29 mouse cellular contexts compared by ENCODE assay signal in genomic region chr5:48006059-48006458, GRCm38 (mm10). TPM values are rescaled to one million over a fixed set of nuclear protein-coding genes. Genes with fewer than 3 reads are reported as not detected.
"Had no signal": no experiment of that assay in that cellular context is flagged by ENCODE, and none has a peak within 500 bp of the region (broad histone marks: within the 10 kb centered on the region; RNA-seq: fewer than 3 reads in every experiment).

No protein-coding gene starts in this region.

- H3K4me1 ChIP-seq: liver, embryonic 12.5 days; liver, embryonic 13.5 days; liver, embryonic 15.5 days; megakaryocyte, embryonic 14.5 days had no signal

- H3K27me3 ChIP-seq: limb, embryonic 15.5 days; liver, embryonic 12.5 days; liver, embryonic 13.5 days; liver, embryonic 15.5 days; lung, embryonic 15.5 days; megakaryocyte, embryonic 14.5 days; midbrain, embryonic 12.5 days; midbrain, embryonic 13.5 days; neural tube, embryonic 12.5 days had no signal

- DNase-seq: left cerebral cortex, postnatal 4 days; liver; liver, embryonic 13.5 days; liver, postnatal 0 days; lung, adult 18-20 months; lung, adult 2 months; lung, embryonic 14.5 days; lung, postnatal 10 days; lung, postnatal 14 days; lung, postnatal 36 days; lung, postnatal 4 days had no signal

- H3K9ac ChIP-seq: limb, embryonic 12.5 days; limb, embryonic 13.5 days; limb, embryonic 15.5 days; liver, embryonic 12.5 days; liver, embryonic 13.5 days; liver, embryonic 14.5 days; liver, embryonic 15.5 days; liver, postnatal 0 days; lung, embryonic 14.5 days; lung, embryonic 15.5 days; midbrain, embryonic 12.5 days; midbrain, embryonic 13.5 days; neural tube, embryonic 12.5 days had no signal

- H3K9me3 ChIP-seq: limb, embryonic 10.5 days; limb, embryonic 12.5 days; limb, embryonic 13.5 days; limb, embryonic 15.5 days; liver, embryonic 12.5 days; liver, embryonic 13.5 days; liver, embryonic 15.5 days; lung, embryonic 15.5 days; megakaryocyte, embryonic 14.5 days; midbrain, embryonic 12.5 days; midbrain, embryonic 13.5 days; neural tube, embryonic 12.5 days had no signal

- ATAC-seq: liver, embryonic 12.5 days; liver, postnatal 0 days; lung, postnatal 0 days had no signal

- H3K27ac ChIP-seq: left cerebral cortex, adult 2 months; limb, embryonic 10.5 days; limb, embryonic 12.5 days; limb, embryonic 13.5 days; limb, embryonic 15.5 days; liver, embryonic 12.5 days; liver, embryonic 13.5 days; liver, embryonic 14.5 days; liver, embryonic 15.5 days; lung, embryonic 15.5 days; macrophage; midbrain, embryonic 12.5 days; midbrain, embryonic 13.5 days; neural tube, embryonic 12.5 days had no signal

- H3K4me3 ChIP-seq: left cerebral cortex, adult 2 months; limb, embryonic 10.5 days; limb, embryonic 12.5 days; limb, embryonic 13.5 days; limb, embryonic 15.5 days; liver, embryonic 12.5 days; liver, embryonic 13.5 days; liver, embryonic 15.5 days; lung, embryonic 15.5 days; megakaryocyte, embryonic 14.5 days; midbrain, embryonic 12.5 days; midbrain, embryonic 13.5 days; myocyte; neural tube, embryonic 12.5 days had no signal

- H3K36me3 ChIP-seq: limb, embryonic 10.5 days; limb, embryonic 12.5 days; limb, embryonic 13.5 days; limb, embryonic 15.5 days; liver, embryonic 12.5 days; liver, embryonic 13.5 days; liver, embryonic 15.5 days; lung, embryonic 15.5 days; midbrain, embryonic 12.5 days; midbrain, embryonic 13.5 days; neural tube, embryonic 12.5 days had no signal

- H3K4me2 ChIP-seq: limb, embryonic 12.5 days; limb, embryonic 13.5 days; limb, embryonic 15.5 days; liver, embryonic 11.5 days; liver, embryonic 12.5 days; liver, embryonic 13.5 days; liver, embryonic 15.5 days; lung, embryonic 14.5 days; lung, embryonic 15.5 days; midbrain, embryonic 11.5 days; midbrain, embryonic 12.5 days; midbrain, embryonic 13.5 days; neural tube, embryonic 12.5 days had no signal

RNA-seq across cellular contexts. Expression of gene Slit2, which starts 23.1 kb away (rescaled TPM):
- polyA plus RNA-seq: macrophage had no signal
